Mouse (Mus musculus): ENCODE results near the gene Pard6b.

DNA sequence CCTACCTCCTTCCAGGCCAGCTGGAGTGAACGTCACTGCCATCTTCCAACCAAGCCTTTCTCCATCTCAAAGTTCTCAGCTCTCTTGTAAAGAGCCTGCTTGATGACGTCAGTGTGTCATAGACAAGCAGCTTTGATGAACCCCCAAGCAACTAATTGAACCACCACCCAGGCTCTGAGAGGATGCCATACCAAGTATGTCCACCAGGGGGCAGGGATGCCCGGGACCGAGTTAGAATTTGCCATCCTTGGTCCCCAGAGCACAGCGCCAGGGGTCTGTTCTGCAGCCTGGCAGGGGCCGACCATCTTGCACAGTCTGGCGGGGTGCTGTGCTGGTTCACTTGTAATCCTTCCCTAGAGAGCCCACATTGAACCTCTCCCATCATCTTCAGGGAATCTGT lies 31.1 kb downstream of the Pard6b start:
- TF ChIP-seq CTCF (IDR thresholded peaks at IDR 0.05; ENCODE audit: insufficient read depth, low read depth, low read length), result peak; percentile 61; the same call in 1 of the 2 replicates
- TF ChIP-seq POLR2A (IDR thresholded peaks at IDR 0.05; ENCODE audit: insufficient read depth, low read depth, low read length), result no peak

Measured in olfactory bulb, adult 2 months (tissue).